In genomic region chr3:102138899-102139298, GRCm38 (mm10) we compare ENCODE assay signal across 24 mouse cellular contexts. TPM values are rescaled to one million over a fixed set of nuclear protein-coding genes. Genes with fewer than 3 reads are reported as not detected.
"Had no signal": no experiment of that assay in that cellular context is flagged by ENCODE, and none has a peak within 500 bp of the region (broad histone marks: within the 10 kb centered on the region; RNA-seq: fewer than 3 reads in every experiment).

No protein-coding gene starts in this region.

- H3K4me2 ChIP-seq: limb, embryonic 13.5 days; liver, embryonic 12.5 days; liver, embryonic 15.5 days; lung, embryonic 15.5 days; neural tube, embryonic 12.5 days; neural tube, embryonic 15.5 days had no signal

- H3K27ac ChIP-seq: layer of hippocampus, adult 2 months; limb, embryonic 10.5 days; limb, embryonic 13.5 days; liver, embryonic 12.5 days; liver, embryonic 15.5 days; lung, embryonic 15.5 days; neural tube, embryonic 12.5 days; neural tube, embryonic 15.5 days; stomach, postnatal 0 days had no signal

- ATAC-seq: inflammation-experienced regulatory T-cells, adult 6 months; intestine, embryonic 16.5 days; liver, embryonic 12.5 days had no signal

- H3K27me3 ChIP-seq: limb, embryonic 13.5 days; lung, embryonic 15.5 days; megakaryocyte, embryonic 14.5 days; neural tube, embryonic 12.5 days; neural tube, embryonic 15.5 days had no signal

- H3K9me3 ChIP-seq: limb, embryonic 10.5 days; limb, embryonic 13.5 days; liver, embryonic 12.5 days; liver, embryonic 15.5 days; lung, embryonic 15.5 days; megakaryocyte, embryonic 14.5 days; neural tube, embryonic 12.5 days; neural tube, embryonic 15.5 days had no signal

- H3K36me3 ChIP-seq: limb, embryonic 10.5 days; limb, embryonic 13.5 days; liver, embryonic 12.5 days; liver, embryonic 15.5 days; lung, embryonic 15.5 days; neural tube, embryonic 12.5 days; neural tube, embryonic 15.5 days had no signal

- DNase-seq: kidney, adult 2 months; layer of hippocampus, adult 9-11 months; liver; lung, adult 18-20 months; lung, postnatal 10 days; lung, postnatal 36 days; right cerebral cortex, adult 18-20 months; right cerebral cortex, postnatal 14 days; right cerebral cortex, postnatal 4 days; thymus, adult 2 months; thymus, postnatal 14 days; thymus, postnatal 4 days had no signal

- H3K4me1 ChIP-seq: megakaryocyte, embryonic 14.5 days had no signal

- H3K9ac ChIP-seq: limb, embryonic 13.5 days; liver, embryonic 12.5 days; liver, embryonic 15.5 days; lung, embryonic 15.5 days; neural tube, embryonic 12.5 days; neural tube, embryonic 15.5 days had no signal

- H3K4me3 ChIP-seq: layer of hippocampus, adult 2 months; limb, embryonic 10.5 days; limb, embryonic 13.5 days; liver, embryonic 12.5 days; liver, embryonic 15.5 days; lung, embryonic 15.5 days; megakaryocyte, embryonic 14.5 days; neural tube, embryonic 12.5 days; neural tube, embryonic 15.5 days had no signal

RNA-seq across cellular contexts. Expression of gene Casq2, which starts 52.7 kb away (rescaled TPM):
- polyA plus RNA-seq: inflammation-experienced regulatory T-cells, adult 6 months had no signal
